Mouse (Mus musculus) hindbrain, postnatal 0 days (tissue): ENCODE results near the gene Col4a1. TPM values are rescaled to one million over a fixed set of nuclear protein-coding genes. Genes with fewer than 3 reads are reported as not detected.

Source experiments
- ATAC-seq: fragments of 200-750 bp; cut with Nextera tagmentation; 2 replicates; pipeline ENCODE4 v1.8.0; 2017; ENCODE audit warnings: mild to moderate bottlenecking, moderate TSS enrichment, moderate library complexity
- DNase-seq: peaks from one replicate; pipeline ENCODE4 v3.0.0-alpha.2; 2015; ENCODE audit warnings: low spot score
- H3K27ac ChIP-seq: fragments of 300-500 bp; sonication (generic); 2 replicates; pipeline ENCODE4 v1.5.1; 2014; ENCODE audit warnings: mild to moderate bottlenecking
- H3K27me3 ChIP-seq: fragments of 300-500 bp; sonication (generic); 2 replicates; pipeline ENCODE4 v1.6.1; 2014; ENCODE audit warnings: low read length, mixed read lengths; ENCODE audit not compliant: insufficient read depth
- H3K36me3 ChIP-seq: fragments of 300-500 bp; sonication (generic); 2 replicates; pipeline ENCODE4 v1.6.1; 2014; ENCODE audit warnings: low read length, mixed read lengths; ENCODE audit not compliant: insufficient read depth
- H3K4me1 ChIP-seq: fragments of 300-500 bp; sonication (generic); 2 replicates; pipeline ENCODE4 v1.6.1; 2014; ENCODE audit warnings: antibody characterized with exemption, low read length, mixed read lengths; ENCODE audit not compliant: insufficient read depth
- H3K4me2 ChIP-seq: fragments of 300-500 bp; sonication (generic); 2 replicates; pipeline ENCODE4 v1.6.1; 2014; ENCODE audit warnings: low read depth, mild to moderate bottlenecking, low read length, moderate library complexity, mixed read lengths
- H3K4me3 ChIP-seq: fragments of 300-500 bp; sonication (generic); 2 replicates; pipeline ENCODE4 v1.5.1; 2014; ENCODE audit warnings: low read length
- H3K9ac ChIP-seq: fragments of 300-500 bp; sonication (generic); replicated peaks from 2 replicates; pipeline ENCODE4 v1.6.1; 2014; ENCODE audit warnings: mild to moderate bottlenecking, low read length, moderate library complexity, mixed read lengths
- H3K9me3 ChIP-seq: fragments of 300-500 bp; sonication (generic); 2 replicates; pipeline ENCODE4 v1.6.1; 2016; ENCODE audit warnings: low read length, mixed read lengths
- CTCF ChIP-seq: IDR thresholded peaks from 2 replicates; pipeline ENCODE4 v1.5.1; 2016; ENCODE audit warnings: antibody characterized with exemption, control low read depth, low read depth
- WGBS: fragments of 180-500 bp; shearing (Covaris S2); extraction: QIAGEN DNeasy Blood & Tissue Kit; methylation state at CpG from one replicate; pipeline ENCODE4 v1.1.7; 2014; 5-methylcytosine and 5-hydroxymethylcytosine counted together
- polyA plus RNA-seq: library from polyadenylated mRNA; unstranded; fragments of >200 nt; fragmentation: Nextera tagmentation; extraction: Ambion mirVana; gene quantifications from 2 replicates; pipeline ENCODE4 v1.2.1, GENCODE M21; 2015
- total RNA-seq: library from RNA; depleted of rRNA; stranded (reverse); fragments of >200 nt; gene quantifications from 2 replicates; pipeline ENCODE4 v1.2.3, GENCODE M21; 2014

Col4a1 gene
- total and polyA plus RNA-seq, 2 experiments from 2014 or later, result 46.4 to 203 TPM

- no peak overlapping the region for H3K4me2 ChIP-seq
- H3K4me1 ChIP-seq, result no peaks in the 10 kb centered on the region
- TF ChIP-seq CTCF, result no peak
- ATAC-seq (no peak), DNase-seq (no peak)
- no peaks in the 10 kb centered on the region for H3K27me3 ChIP-seq
- 68% methylated on average over 11 of the region's 11 CpGs for WGBS
- no peak overlapping the region for H3K9ac ChIP-seq
- no peaks in the 10 kb centered on the region for H3K36me3 ChIP-seq
- H3K9me3 ChIP-seq, result no peaks in the 10 kb centered on the region
- H3K27ac ChIP-seq, result no peak overlapping the region
- no peak overlapping the region for H3K4me3 ChIP-seq
Observed at GRCm38 (mm10) chr8:11181420-11182147, 131.0 kb downstream of the Col4a1 start.

- H3K36me3 ChIP-seq, result no peaks in the 10 kb centered on the region
- H3K27ac ChIP-seq, result no peak overlapping the region
- H3K27me3 ChIP-seq, result no peaks in the 10 kb centered on the region
- no peaks in the 10 kb centered on the region for H3K4me1 ChIP-seq
- no peak overlapping the region for H3K4me3 ChIP-seq
- no peak overlapping the region for H3K4me2 ChIP-seq
- TF ChIP-seq CTCF, result no peak
- H3K9me3 ChIP-seq, result no peaks in the 10 kb centered on the region
- no peak overlapping the region for H3K9ac ChIP-seq
- DNase-seq (no peak), ATAC-seq (no peak)
- 94% methylated on average over 3 of the region's 3 CpGs for WGBS
Observed at GRCm38 (mm10) chr8:11179869-11180268, 132.8 kb downstream of the Col4a1 start.

- Histone ChIP-seq H3K4me1 (0 out of 2 replicates have a peak, but pooled peaks cover 7% of the 10 kb centered on the region), H3K4me3 (no peak overlapping the region), H3K9ac (no peak overlapping the region), H3K4me2 (no peak overlapping the region), H3K27ac (no peak overlapping the region), H3K36me3 (no peaks in the 10 kb centered on the region), H3K27me3 (no peaks in the 10 kb centered on the region), H3K9me3 (no peaks in the 10 kb centered on the region)
- 82% methylated on average over 7 of the region's 7 CpGs for WGBS
- ATAC-seq (no peak), DNase-seq (no peak)
- no peak for TF ChIP-seq CTCF
Observed at GRCm38 (mm10) chr8:11176393-11176792, 136.2 kb downstream of the Col4a1 start.

- no peaks in the 10 kb centered on the region for H3K9me3 ChIP-seq
- no peak overlapping the region for H3K9ac ChIP-seq
- ATAC-seq (peak; percentile 79), DNase-seq (peak; percentile 81)
- 0 out of 2 replicates have a peak, but pooled peaks cover 7% of the 10 kb centered on the region for H3K4me1 ChIP-seq
- TF ChIP-seq CTCF, result peak; percentile 83
- H3K4me2 ChIP-seq, result no peak overlapping the region
- no peaks in the 10 kb centered on the region for H3K36me3 ChIP-seq
- no peaks in the 10 kb centered on the region for H3K27me3 ChIP-seq
- H3K4me3 ChIP-seq, result no peak overlapping the region
- H3K27ac ChIP-seq, result no peak overlapping the region
- WGBS, result 53% methylated on average over 17 of the region's 17 CpGs
Observed at GRCm38 (mm10) chr8:11173284-11174191, 139.1 kb downstream of the Col4a1 start.

- H3K27me3 ChIP-seq, result no peaks in the 10 kb centered on the region
- H3K4me2 ChIP-seq, result no peak overlapping the region
- TF ChIP-seq CTCF, result no peak
- no peaks in the 10 kb centered on the region for H3K36me3 ChIP-seq
- no peak overlapping the region for H3K9ac ChIP-seq
- no peak overlapping the region for H3K27ac ChIP-seq
- ATAC-seq (no peak; the same call in 1 of the 2 replicates), DNase-seq (peak; percentile 32)
- no peaks in the 10 kb centered on the region for H3K9me3 ChIP-seq
- 0 out of 2 replicates have a peak, but pooled peaks cover 7% of the 10 kb centered on the region for H3K4me1 ChIP-seq
- 71% methylated on average over 7 of the region's 7 CpGs for WGBS
- H3K4me3 ChIP-seq, result no peak overlapping the region
Observed at GRCm38 (mm10) chr8:11171526-11171925, 141.1 kb downstream of the Col4a1 start.

GRCm38 (mm10) chr8:11169383-11169782 lies 143.2 kb downstream of the Col4a1 start:
- Histone ChIP-seq H3K9me3 (no peaks in the 10 kb centered on the region), H3K27ac (no peak overlapping the region), H3K27me3 (no peaks in the 10 kb centered on the region), H3K4me3 (no peak overlapping the region), H3K4me1 (0 out of 2 replicates have a peak, but pooled peaks cover 7% of the 10 kb centered on the region), H3K4me2 (no peak overlapping the region), H3K36me3 (no peaks in the 10 kb centered on the region), H3K9ac (no peak overlapping the region)
- DNase-seq, result no peak
- WGBS, result 69% methylated on average over 2 of the region's 2 CpGs
- ATAC-seq, result no peak
- TF ChIP-seq CTCF, result no peak
